Mouse (Mus musculus) frontal cortex, postnatal 10 days (tissue): ENCODE data around the gene Stard3nl.
"Not testable (repeated sequence)": the region's sequence is repeated elsewhere in the genome, so short reads cannot be mapped to it uniquely, and the experiment has no call there.

Source experiments
- DNase-seq, 2 experiments: peaks; one replicate each; pipeline ENCODE4 v3.0.0; 2022; ENCODE audit warnings: low spot score in 2 of 2, mixed read lengths in 1 of 2

Stard3nl gene

DNA sequence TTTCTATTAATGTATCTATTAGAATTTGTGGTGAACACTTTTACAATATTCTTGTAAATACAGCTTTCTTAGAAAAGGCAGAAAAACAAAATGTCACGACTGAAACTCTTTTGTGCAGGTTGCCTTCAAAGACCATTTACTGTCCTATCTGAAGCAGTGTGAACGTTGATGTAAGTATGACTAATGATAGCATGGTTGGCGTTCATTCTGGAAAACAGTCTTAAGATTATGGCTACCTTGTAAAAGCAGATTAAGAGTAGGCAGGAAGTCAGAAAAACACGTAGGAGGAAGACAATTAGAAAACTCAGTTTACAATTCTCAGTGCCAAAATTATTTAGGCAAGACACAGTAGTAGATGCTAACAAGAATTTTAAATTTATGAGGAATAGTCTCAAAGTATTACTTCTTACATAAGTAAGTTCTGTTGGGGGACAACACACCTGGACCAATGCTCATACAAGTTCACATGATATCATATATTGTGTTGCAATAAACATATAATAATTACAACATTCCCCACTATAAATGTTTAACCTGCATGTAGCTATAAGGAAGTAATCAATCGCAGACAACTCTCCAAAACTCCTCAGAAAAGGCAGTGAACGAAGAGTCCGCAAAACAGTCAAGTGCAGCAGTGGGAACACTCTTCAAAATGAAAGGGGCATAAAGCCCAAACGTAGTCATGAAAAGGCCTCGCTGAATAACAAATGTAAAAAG, 14.3 kb downstream of the Stard3nl start:
- no peak for DNase-seq

DNA sequence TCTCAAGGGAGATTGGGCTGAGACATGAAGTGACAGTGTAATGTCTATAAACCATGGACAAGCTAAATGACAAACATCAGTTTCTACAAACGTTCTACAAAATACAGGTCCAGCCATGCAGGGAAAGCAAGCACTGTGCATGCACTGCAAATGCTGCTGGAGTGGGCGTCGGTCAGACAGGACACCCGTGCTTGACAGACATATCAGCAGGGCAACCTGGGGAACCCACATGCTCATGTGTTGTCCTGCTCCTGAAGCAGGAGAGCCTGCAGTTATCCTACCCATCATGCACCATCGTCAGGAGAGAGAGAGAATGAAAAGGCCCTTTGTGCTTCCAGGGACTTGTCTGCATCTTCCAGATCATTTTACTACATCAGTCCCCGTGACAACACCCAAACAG, 16.3 kb downstream of the Stard3nl start:
- no peak for DNase-seq

DNA sequence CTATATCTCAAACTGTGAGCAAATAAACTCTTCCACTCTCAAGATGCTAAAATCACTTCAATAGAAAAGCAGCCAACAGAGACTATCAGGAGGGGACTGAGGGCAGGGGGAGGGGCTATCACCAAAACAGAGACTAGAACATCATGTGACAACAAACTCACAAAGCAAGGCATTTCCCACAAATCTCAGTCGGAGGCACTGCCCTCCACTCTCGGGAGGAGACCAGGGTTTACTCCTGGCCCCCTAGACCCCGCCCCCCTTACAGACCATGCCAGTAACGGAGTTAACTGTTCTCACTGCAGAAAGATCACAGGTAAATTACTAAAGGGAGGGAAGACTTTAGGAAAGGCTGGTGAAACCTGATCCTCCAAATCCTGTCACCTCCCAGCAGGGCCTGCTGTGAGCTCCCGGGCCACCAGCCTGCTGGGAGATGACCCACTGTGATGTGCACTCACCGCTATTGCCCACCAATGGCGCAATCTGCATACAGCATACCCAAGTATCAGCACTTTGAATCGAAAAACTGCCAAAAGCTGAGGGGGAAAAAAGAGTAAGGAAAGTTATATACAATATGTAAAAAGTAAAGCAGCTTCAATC, 23.4 kb downstream of the Stard3nl start:
- no peak for DNase-seq

DNA sequence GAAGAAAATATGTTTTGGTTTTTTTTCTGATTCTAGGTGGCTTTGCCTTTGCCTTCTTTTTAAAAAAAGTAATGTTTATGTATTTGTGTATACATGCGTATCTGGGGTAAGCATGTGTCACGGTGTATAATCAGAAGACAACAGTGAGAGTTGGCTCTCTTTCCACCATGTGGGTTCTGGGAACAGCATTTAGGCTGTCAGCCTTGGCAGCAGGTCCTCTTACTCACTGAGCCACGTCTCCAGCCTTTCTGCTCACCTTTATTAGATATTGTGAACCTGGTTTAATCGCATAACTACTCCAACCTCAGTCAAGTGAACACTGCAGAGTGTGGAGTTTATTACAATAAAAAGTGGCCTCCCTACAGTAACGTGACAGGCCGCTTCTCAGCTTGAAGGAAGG, 26.8 kb downstream of the Stard3nl start:
- DNase-seq = no peak

DNA sequence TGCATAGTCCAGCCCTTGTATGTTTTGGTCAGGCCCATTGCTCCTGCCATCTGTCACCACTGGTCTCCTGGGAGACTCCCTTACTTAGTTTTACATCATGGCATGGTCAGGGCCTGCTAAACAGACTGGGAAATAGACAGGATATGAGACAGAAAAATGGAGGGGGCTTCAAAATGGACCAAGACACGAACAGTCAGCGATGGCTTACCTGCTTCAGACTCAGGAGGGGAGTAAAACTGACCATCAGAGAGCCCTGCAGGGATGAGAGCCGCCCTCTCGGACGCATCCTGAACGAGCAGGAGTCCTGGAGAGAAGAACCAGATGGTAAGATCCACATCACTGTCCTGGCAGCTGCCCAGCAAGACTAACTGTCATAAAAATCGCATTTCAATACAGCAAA, 28.1 kb downstream of the Stard3nl start:
- no peak for DNase-seq

DNA sequence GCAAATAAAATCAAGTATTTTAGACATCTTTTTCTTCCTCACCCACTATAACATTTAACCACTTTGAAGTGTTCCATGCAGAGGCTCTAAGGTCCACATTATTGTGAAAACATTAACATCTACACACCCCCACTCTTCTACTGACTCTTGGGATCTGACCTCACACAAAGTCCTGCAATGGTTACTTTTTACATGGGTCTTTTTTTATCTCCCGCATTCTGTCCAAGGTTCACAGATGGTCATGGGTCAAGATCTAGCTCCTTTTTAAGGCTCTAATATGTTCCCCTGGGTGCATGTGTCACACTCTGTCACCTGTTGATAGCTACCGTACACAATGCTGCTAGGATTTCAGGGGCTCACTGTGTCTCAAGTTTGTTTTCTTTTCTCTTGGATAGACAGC, 28.7 kb downstream of the Stard3nl start:
- DNase-seq = no peak

DNA sequence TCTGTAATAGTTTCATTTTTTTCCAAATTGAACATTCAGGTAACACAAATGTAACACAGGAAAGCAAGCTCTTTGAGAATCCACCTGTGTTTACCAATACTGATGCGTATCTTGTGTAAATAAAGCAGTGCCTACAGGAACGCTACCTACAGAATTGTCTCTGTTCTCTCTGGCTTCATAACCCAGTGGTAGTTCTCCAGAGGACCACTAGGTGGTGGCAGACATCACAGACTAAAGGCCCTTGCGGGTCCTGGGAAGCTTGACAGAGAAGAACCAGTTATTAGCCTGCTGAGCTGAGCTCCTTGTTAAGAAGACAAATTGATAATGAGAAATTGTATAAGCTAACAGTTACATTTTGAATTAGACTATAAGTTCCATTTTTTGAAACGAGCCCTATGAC, 30.0 kb downstream of the Stard3nl start:
- peak; percentile 27 to 48 for DNase-seq

DNA sequence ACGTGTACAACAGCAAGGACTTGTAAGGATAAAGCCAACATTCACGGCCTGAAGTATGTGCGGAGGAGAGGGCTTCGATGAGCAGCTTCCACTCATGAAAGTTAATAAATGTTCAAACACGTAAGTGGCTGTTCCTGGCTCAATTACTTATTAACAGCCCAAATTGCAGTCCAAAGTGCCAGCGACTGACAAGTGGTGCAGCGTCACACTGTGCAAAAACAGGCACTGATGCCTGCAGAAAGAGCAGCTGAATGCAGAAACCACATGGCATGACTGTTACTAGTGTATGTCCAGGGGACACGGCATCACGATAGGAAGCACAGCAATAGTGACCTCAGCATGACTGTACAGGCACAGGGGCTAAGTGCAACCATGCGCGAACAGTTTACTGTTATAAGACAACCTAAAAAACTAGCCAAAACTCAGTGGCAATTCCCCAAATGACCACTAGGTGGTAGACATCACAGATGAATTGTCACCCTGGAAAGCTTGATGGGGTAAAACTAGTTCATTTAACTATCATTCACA, 31.3 kb downstream of the Stard3nl start:
- DNase-seq = no peak

DNA sequence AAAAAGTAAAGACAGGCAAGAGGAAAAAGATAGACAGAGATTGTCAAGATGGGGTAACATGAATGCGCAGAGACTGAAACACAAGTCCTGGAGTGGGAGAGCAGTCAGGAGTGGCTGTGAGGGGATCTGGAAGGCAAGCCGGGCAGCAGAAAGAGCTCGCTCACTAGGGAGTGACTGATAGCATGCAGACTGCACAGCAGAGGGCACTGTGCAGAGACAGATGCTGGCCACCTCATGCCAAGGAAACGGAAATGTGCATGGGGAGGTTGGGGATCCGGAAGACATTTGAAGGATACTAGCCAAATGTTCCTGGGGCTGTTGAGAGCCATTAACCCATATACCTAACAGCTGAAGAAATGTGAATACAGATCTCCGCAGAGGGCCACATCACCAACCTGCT, 33.2 kb downstream of the Stard3nl start:
- no peak for DNase-seq

DNA sequence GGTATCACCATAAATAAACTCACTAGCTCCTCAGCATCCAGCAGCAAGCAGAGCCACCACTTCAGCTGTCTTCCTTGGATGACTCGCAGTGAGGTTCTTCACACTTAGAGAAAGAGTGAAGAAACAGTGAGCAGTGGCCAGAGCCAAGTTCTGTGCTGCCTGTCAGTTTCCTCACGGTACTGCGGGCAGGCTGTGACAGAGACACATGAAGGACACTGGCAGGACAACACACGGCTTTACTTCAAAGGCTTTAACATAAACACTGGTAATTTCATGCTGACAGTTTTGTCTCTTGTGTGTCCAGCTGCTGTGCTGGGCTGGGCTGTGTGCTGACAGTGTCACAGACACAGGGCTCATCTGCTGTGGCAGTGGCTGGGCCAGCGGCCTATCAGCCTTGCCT, 37.6 kb downstream of the Stard3nl start:
- DNase-seq = no peak

DNA sequence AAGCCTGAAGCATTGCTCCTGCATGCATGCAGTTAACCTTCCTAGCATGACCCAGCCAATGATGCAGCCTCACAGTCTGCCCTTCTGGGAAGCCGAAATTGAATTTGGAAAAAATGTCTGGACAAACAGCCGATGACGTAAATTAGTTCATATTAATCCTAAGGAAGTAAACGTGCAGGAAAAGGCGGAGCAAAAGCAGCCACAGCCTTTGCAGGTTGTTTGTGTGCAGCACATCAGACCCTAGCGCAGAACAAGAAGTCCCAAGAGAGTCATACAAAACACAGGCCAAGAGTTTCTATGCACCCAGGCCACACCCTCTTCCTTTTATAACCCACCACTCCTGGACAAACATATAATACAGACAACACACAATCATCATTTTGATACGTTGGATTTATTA, 38.3 kb downstream of the Stard3nl start:
- DNase-seq = no peak

DNA sequence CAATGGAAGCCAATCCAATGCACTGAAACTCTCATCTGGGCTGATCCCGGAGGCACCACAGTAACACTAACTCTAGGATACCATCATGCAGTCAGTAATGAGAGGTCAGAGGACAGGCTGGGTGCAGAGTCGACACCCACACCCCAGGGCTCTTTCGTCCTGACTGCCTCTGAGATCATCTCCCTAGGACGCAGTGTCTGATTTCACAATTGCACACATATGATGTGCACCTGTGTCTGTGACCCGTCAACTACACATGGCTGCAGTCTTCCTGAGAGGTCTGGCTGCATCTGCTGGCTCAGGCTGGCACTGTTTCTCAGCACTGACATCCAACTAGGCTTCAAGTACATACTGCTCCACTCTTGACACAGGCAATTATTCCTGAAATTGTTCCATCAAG, 38.9 kb downstream of the Stard3nl start:
- no peak for DNase-seq

DNA sequence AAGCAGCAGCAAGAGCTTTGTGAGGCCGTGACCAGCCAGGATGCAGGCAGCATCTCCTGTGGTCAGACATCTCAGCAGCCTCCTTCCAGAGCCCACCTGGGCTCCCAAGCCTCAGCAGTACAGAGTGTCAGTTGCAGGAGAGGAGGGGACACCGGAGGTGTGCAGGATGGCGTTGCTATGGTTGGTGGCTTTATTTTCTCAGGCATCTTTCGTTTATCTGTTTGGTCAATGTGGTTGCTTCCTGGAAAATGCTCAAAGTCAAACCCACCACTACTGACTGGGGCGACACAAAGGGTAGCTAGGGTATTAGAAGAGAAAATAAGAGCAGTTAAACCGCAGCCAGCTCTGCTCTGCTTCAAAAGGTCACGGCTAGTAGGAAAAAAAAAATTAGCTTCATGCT, 39.5 kb downstream of the Stard3nl start:
- DNase-seq = no peak

DNA sequence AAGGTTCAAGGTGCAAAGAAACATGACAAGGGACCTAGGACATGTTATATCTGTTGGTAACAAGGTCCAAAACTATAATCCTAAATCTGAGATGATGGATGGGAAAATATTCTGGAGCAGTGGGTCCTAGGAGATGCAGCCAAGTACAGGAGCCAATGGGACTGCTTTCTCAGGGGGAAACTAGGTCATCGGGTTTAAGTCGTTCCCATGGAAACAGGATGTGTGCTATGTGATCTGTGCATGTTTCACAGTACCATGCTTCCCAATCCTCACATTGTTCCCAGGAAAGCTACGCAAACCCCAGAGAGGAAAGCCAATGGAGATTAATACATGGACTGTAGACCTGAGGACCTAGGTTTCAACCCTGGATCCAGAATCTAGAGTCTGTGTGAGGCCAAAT, 42.8 kb downstream of the Stard3nl start:
- no peak for DNase-seq

DNA sequence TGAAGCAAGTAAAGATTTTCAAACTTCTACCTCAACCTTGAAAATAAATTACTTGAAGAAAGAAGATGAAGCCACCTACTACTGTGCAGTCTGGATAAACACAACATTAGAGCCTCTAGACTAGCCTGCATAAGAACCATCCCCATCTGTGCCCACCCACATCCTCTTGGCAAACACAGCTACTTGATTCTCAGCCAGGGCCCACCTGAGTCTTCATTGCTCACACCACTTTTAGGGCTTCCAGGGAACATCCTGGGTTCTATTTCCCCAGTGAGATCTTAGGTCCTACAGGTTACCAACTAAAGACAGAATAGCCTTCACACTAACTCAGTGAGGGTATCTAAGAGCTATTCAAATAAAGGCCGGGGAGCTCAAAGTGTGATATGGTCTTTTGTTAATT, 55.2 kb downstream of the Stard3nl start:
- not testable (repeated sequence) for DNase-seq

DNA sequence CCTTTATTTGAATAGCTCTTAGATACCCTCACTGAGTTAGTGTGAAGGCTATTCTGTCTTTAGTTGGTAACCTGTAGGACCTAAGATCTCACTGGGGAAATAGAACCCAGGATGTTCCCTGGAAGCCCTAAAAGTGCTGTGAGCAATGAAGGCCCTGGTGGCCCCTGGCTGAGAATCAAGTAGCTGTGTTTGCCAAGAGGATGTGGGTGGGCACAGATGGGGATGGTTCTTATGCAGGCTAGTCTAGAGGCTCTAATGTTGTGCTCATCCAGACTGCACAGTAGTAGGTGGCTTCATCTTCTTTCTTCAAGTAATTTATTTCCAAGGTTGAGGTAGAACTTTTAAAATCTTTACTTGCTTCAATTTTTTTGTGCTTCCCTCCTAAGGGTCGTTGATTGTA, 59.3 kb downstream of the Stard3nl start:
- not testable (repeated sequence) for DNase-seq
